Mouse (Mus musculus): ENCODE measurements at regions not wholly inside any gene's neighbourhood (a gene's known extent, or its start where the extent isn't known, plus 50 kb on each side); places are given as distances from the start of the nearest gene placed in this dataset.

DNA sequence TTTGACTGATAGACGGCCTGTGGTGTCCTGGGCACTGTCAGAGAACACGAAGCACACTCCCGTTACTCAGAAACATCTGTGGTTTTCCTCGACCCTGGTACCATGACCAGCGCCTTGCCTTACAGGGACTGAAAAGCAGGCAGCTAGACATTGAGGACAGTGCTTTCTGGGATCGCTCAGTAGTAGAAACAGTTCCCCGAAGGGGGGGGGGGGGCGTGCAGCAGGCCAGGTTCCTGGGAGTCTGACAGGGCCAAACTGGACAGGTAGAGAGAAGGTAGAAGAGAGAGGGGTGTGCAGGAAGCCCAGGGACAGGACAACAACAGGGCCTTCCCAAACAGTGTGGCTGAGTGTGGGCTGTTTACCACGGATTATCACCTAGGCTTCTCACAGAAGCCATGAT lies 93.5 kb upstream of the Dio3 start:
- no peak for DNase-seq (ENCODE audit: low spot score)

GRCm38 (mm10) chr12:110186381-110186780 lies 92.5 kb upstream of the Dio3 start:
- no peak for DNase-seq (ENCODE audit: low spot score)

DNA sequence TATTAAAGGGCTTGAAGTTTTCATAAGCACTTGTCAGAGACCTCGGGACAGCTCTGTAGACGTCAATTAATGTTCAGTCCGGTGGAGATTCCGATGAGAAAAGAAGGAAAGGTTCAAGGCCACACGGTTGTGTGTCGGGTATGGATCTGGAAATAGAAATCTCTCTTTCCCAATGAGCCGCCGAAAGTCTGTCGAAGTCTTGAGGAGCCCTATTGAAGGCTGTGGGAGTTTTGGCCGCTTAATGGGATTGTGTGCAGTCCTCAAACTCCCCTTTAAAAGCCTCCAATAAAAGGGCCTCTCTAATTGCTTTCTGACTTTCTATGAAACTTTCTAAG lies 92.0 kb upstream of the Dio3 start:
- DNase-seq (ENCODE audit: low spot score) = no peak

DNA sequence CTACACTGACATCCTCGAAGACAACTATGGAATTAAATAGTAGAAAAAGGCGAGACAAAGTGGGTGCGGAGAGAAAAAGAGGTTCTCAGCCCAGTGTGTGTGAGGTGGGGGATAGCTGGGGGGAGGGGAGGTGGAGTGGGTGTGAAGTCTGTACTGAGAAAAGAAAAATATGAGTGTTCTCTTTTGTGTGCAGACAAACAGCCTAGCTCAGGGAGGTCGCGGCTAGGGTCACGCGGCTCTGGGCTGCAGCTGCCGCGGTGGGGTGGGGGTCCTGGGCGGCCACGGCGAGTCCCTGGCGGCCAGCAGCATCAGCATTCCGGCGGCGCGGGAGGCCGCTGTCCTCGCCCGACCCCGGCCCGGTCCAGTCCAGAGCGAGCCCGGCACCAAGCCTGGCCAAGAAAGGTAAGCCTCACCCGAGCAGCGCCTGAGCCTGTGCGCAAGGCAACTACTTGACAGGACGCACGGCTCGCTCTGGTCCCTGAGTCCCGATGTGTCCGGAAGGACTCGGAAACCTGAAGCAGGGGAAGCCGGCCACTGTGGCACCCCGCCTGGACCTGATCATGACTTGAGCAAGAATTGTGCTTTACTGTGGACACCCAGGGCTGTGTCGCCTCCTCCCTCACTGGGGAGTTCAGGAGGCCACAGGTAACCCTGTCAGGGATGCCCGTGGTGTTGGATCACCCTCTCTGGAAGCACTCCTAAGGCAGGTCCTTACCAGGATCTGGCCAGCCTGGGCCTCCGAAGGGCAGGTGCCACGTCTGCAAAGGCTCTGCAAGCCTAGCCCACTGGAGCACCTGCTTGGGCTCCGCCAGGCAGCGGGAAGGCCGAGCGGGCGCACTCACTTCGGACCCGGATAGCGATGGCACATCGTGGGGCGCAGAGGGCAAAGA lies 91.4 kb upstream of the Dio3 start:
- DNase-seq (ENCODE audit: low spot score) = no peak

- DNase-seq (ENCODE audit: low spot score) = no peak
Observed at GRCm38 (mm10) chr12:110188136-110188631, 90.7 kb upstream of the Dio3 start.

DNA sequence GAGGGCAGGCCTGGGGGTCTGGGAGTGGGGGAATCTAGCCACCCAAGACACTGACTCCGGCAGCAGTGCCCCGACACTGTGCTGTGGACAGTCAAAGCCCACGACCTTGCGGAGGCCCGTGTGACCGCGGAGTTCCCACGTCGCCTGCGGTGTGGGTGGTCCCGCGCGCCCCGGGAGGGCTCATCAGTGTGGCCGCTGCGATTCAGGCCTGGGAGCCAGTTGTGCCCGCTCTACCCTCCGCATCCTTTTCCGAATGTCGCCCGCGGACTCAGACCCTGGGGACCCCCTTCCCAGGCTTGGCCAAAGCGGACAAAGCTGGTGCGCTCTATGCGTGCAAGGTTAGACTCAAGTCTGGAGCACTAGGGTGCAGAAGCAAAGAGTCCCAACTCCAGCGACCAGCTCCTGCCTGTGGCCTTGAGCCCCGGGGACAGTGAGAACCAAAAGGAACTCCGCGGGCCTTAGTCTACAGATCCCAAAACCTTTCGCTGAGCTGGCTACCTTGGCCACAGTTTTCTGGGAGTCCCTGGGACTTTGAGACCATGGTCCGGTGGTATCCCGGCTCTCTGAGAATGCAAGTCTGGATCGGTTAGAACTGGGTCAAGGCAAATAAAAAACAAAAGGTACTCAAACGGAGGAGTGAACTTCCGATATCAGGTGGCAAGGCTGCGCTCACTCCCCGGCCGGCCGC lies 90.1 kb upstream of the Dio3 start:
- DNase-seq (ENCODE audit: low spot score) = no peak

- no peak for DNase-seq (ENCODE audit: low spot score)
Observed at GRCm38 (mm10) chr12:110189329-110189642, 89.6 kb upstream of the Dio3 start.

DNA sequence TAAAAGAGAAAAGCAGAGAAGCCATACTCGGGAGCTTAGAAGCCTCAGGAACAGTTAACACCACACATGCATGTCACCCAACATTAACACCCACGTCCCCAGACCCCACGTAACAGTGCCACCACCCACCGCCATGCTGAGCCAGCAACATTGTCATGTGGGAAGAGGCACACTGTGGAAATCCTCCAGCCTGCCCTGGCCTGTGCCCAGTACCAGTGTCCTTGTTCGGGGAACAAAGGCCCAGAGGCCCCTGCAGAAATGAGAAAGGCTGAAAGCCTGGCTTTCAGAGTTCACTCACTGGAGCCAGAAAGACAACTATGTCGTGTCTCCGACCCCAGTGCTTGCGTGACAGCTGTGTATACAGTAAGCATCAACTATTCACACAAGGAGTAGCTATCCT lies 86.7 kb upstream of the Dio3 start:
- DNase-seq (ENCODE audit: low spot score) = no peak

GRCm38 (mm10) chr12:110197366-110197765 lies 81.5 kb upstream of the Dio3 start:
- no peak for DNase-seq (ENCODE audit: low spot score)

- no peak for DNase-seq (ENCODE audit: low spot score)
Observed at GRCm38 (mm10) chr12:110200471-110200870, 78.4 kb upstream of the Dio3 start.

DNA sequence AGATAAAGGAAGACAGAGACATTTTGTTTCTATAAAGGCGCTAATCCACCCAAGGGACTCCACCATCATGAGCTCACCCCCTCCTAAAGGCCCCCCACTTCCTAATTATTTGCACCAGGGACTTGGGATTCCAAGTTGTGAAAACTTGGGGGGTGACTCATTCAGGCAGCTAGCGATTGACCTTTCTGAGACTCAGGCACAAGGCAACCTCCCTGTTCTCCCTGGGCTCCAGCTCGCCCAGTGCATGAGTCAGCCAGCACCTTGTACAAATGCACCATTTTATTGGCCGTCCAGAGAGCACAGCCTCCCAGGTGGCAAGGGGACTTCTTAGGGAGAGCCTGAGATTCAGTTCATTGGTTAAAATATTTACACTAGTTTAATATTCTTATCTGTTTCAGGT lies 78.0 kb upstream of the Dio3 start:
- DNase-seq (ENCODE audit: low spot score) = no peak

DNA sequence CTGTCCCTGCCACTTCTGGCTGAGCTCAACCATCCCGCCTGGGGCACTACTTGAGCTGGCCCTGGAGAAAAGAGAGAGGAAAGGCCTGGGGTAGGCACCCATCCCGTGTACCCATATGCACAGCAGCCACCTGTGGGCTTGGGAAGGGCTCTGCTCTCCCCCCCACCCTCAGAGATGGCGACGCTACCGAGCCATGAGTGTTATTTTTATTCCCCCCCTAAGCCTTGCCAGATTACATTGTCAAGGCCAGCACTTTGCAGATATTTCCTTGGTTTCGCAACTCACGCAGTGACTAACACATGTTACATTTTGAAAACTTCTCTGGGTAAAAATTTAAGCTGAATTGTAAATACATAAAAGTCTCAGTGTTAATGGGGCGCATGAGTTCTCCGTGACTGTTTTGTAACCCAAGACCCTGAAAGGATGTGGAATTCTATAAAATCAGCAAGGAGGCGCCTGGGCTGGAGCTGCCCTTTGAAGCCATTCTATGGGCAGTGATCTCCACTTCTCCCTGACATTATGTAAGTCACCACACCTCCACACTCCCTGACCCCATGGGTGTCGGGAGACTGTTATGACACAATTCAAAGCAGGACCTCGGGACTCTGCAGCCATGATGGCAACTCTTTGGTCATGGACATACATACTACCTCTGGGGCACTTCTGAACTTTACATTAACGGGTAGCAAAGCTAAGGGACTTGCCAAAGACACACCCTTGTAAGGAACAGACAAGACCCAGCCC lies 75.4 kb upstream of the Dio3 start:
- no peak for DNase-seq (ENCODE audit: low spot score)

DNA sequence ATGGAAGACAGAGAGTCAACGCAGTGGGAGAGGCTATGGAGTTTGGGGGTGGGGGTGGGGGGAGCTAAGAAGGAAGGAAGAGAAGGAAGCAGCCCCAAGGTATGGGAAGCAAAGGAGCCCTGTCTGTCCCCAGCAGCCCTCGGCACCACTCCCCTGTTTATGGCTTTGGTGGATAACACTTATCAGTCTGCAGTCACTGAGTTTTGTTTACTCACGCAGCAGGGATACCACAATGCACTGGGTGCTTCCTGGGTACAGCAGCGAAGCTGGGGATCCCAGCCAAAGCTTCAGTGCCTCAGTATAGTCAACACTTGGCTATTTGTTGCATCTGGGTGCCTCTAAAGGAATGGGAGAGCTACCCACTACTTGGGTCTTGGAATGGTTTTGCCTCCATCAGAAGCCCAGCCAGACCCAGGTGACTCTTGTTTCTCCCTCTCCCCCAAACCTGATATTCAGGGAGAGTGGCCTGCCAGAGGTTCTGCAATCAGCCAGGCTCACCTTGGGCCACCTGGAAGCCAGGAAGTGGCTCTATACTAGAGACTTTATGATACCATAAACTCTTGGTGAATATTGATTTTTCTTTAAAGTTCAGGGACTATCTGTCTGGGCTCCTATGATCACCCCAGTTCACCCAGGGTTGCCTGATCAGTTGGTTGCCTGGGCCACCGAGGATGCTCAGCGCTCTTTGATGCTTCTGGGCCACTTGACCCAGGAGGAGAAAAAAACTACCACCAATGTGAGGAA lies 74.5 kb upstream of the Dio3 start:
- no peak for DNase-seq (ENCODE audit: low spot score)

DNA sequence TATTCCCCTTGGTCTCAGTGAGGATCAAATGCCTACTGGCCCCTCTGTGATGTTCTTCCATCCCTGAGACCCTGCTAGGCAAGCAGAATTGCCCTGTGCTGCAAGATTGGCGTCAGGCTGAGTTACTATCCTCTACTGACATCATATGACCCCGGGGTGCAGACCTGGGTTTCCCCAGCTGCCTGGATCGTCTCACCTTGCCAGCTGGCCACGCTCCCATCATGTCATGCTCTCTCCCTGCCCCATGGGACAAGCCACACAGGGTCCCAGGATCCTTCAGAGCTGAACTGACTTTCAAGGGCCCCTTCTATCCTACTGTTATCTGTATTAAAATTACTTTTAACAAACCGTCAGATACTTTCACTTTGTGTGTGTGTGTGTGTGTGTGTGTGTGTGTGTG lies 72.6 kb upstream of the Dio3 start:
- no peak for DNase-seq (ENCODE audit: low spot score)

DNA sequence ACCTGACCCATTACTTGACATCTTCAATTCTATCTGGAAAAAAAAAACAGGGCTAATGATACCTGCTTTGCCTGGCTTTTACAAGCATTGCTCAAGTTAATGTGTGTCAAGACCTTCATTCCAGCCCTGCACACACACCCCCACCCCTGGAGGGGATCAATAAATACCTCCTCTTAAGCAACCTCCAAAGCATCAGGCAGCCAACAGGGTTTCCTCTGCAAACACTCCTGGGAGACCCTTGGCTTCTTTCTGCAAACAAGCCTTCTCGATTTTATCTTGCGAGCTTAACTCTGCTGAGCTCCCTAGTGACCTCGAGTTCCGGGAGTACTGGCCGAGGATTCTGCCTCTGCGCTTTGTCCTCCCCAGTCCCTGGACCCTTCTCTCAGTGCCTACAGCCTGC lies 72.1 kb upstream of the Dio3 start:
- no peak for DNase-seq (ENCODE audit: low spot score)

DNA sequence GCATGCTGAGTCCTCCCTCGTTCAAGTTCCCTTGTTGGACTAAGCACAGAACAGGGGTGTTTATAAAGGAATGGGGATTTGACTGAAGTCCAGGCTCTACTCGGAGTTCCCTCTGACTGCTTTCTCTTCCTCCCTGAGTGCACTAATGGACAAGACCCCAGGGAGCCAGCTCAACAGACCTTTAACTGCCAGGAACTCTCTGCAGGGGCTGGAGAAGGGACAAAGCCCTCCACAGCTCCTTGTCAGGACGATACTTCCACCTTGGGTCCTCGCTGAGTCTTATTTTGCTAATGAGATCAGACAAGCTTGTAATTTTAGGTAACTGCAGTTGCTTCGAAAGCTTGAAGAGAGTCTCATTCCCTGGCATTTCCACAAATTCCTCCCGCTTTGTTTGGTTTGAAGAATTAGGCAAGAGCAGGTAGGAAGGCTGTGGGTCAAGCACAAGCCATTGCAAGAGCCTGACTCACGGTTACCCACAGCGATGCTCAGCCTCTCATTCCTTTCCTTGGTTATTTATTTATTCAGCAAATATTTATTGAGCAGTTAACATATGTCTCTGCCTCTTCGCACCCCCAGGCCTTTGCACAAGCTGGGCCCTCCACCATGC lies 71.5 kb upstream of the Dio3 start:
- no peak for DNase-seq (ENCODE audit: low spot score)

DNA sequence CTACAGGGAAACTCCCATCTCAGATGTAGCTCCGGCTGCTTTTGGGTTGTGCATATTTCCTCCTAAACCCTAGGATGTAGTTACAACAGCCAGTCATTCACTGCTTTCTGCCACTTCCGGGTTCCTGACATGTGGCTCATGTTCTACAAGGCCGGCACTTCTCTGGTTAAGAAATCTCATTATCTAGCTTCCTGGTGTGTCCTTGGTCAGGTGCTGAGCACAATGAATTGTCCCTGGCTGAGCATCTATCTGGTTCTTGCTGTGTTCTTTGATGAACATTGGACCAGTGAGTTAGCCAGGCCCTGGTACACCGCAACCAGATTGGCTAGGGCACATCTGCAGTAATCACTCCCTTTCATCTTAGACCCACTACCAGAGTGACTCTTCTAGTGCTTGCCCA lies 66.2 kb upstream of the Dio3 start:
- DNase-seq (ENCODE audit: low spot score) = no peak

DNA sequence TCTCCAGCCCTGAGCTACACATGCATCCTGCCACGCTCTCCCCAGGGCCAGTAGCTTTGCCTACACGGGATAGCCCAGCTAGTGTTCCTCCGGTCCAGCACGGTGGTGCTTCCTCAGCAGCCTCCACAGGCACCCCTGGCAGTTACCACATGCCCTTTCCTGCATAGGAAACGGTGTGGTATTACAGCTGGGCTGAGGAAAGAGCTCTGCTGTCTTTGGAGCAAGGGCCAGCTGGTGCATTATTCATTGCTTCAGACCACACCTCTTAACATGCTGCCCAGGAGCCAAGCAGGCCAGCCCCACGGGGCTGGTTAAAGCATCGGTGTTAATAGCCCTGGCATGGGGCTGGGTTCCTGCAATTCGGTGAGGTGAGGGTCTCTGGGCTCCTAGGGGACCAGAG lies 64.0 kb upstream of the Dio3 start:
- no peak for DNase-seq (ENCODE audit: low spot score)

DNA sequence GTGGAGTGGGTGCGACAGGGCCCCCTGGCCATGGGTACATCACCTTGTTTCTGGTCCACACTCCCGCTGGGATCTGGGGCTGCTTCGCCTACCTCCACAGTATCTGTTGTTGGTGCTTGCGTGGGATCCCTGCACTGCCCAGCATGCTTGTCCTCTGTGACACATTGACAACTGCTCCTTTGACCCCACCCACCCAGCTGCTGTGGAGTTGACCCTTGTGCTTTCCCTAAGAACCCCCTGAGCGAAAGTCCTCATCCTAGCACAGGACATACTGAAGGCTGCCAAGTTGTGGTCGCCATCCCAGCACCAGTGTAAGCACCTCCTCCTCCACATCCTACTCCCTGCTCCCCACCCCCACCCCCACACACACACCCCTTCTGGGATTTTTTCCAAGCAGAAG lies 63.6 kb upstream of the Dio3 start:
- DNase-seq (ENCODE audit: low spot score) = no peak

- no peak for DNase-seq (ENCODE audit: low spot score)
Observed at GRCm38 (mm10) chr12:110219750-110220149, 59.1 kb upstream of the Dio3 start.

DNA sequence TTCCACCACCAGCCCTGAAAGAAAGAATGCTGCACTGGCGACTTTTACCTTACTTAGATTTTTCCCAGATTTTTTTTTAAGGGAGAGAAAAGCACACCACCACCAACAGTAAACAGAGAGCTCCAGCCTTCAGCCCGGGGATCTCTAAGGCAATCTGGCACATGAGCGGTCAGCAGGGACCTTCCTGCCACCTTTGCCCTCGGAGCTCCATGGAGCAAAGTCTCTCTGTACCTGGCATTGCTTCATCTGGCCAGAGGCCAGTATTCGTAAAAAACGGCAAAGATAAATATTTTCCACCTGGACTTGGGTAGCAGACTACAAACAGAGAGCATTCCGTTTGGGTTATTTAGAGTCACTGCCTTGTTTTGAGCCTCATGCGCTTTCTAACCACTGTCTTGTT lies 58.4 kb upstream of the Dio3 start:
- no peak for DNase-seq (ENCODE audit: low spot score)

GRCm38 (mm10) chr12:110221184-110221583 lies 57.7 kb upstream of the Dio3 start:
- no peak for DNase-seq (ENCODE audit: low spot score)
